Mouse (Mus musculus) cerebellum, adult 2 months (tissue): ENCODE results near the gene Rasa3.

Experiments used
- CTCF ChIP-seq: fragments of 200-500 bp; IDR thresholded peaks from 2 replicates; pipeline ENCODE4 v1.5.1; 2011; ENCODE audit warnings: low read depth, mild to moderate bottlenecking, control low read depth, low read length, moderate library complexity, borderline replicate concordance; ENCODE audit not compliant: insufficient read depth
- POLR2A ChIP-seq: fragments of 200-500 bp; IDR thresholded peaks from 2 replicates; pipeline ENCODE4 v1.6.1; 2011; ENCODE audit warnings: low read length, control low read depth, borderline replicate concordance; ENCODE audit not compliant: insufficient read depth

GRCm38 (mm10) chr8:13584652-13585051 is 92.8 kb downstream of the Rasa3 start:
- TF ChIP-seq CTCF (no peak), POLR2A (no peak)
